Mouse (Mus musculus) MEL-GATA-1-ER (cell line): ENCODE results near the gene D930048N14Rik.

Experiments used
- DNase-seq: peaks from one replicate; pipeline ENCODE4 v3.0.0-alpha.2; 2012; ENCODE audit warnings: low read depth; ENCODE audit errors: extremely low read depth

D930048N14Rik gene

DNA sequence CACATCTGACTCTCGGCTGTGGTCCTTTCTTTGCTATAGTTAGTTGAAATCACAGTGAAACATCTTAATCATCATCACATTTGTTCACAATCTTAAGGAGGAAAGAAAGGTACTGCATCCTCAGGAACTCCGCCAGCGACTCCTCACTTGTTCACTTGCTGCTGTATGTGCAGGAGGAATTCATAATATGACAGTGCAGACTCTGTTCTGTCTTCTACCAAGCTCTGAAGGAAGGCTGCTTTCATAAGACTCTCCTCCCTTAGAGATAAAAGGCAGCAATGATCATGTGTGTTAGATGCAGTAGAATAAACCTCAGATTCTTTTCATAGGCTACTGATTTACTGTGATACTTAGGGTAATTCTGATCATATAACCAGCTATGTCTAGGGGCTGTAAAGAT, 44.2 kb downstream of the D930048N14Rik start:
- no peak for DNase-seq

DNA sequence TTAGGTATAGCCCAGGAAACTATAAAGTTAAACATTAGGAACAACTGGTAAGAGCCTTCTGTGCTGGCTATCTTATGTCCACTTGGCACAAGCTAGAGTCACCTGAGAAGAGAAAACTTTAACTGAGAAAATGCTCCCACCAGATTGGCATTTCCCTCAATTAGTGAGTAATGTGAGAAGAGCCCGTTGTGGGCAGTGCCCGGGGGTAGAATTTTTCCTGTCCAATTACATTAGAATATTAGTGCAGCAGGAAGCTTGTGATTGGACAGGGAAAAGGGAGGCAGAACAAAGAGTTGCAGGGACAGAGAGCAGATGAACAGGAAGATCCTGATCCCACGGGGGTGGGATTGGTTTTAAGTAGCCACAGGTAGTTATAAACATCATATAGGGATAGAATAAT, 52.1 kb downstream of the D930048N14Rik start:
- no peak for DNase-seq

DNA sequence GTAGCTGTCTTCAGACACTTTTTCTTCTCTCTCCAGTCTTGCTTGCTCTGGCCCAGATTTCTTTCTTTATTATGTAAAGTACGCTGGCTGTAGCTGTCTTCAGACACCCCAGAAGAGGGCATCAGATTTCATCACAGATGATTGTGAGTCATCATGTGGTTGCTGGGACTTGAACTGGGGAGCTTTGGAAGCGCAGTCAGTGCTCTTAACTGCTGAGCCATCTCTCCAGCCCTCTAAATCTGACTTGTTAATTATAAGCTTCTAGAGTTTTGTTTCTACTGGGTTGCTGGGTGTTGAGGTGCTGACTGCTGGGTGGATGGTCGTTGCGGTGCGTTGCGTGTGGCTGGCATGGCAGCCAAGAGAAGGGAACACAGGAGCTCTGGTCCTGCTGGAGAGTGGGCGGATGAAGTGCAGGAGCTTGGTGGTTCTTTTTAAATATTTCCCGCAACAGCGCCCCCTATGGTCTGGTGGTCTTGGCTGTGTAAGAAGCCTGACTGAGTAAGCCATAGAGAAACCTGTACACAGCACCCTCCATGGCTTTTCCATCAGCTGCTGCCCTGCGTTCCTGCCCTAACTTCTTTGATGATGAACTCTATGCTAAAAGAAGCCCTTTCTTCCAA, 52.7 kb downstream of the D930048N14Rik start:
- peak; percentile 30 for DNase-seq

DNA sequence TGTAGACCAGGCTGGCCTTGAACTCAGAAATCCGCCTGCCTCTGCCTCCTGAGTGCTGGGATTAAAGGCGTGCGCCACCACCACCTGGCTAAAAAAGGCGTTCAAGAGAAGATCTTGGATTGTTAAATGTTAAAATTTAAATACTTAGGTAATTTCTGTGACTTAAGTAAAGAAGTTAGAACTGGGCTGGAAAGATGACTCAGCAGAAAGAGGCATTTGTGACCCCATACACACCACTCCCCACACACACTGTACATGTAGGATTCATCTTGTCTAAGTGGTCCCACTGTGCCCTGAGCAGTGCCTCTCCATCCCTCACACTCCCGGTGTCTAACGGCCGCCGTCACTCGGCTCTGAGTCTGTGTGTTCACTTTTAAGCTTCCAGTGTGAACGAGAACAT, 55.7 kb downstream of the D930048N14Rik start:
- DNase-seq: no peak

DNA sequence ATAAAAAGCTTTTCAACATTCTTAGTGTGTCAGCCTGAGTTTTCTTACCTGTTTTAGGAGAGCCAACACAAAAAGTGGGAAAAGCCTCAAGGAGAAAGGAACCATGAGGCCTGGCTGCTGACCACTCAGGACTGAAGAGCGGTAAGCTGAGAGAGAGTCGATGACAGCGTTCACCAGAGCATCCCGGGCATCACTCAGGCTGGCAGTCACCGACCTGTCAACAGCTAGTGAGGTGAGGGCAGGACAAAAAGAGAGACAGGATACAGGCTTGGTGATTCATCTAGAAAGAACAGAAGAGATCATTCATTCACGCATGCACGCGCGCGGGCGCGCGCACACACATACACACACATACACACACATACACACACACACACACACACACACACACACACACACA, 56.3 kb downstream of the D930048N14Rik start:
- no peak for DNase-seq
